Mouse (Mus musculus): ENCODE measurements at regions not wholly inside any gene's neighbourhood (a gene's known extent, or its start where the extent isn't known, plus 50 kb on each side); places are given as distances from the start of the nearest gene placed in this dataset.

- no peaks in the 10 kb centered on the region for H3K27me3 ChIP-seq (ENCODE audit: low read depth, poor library complexity, severe bottlenecking)
These were observed 174.0 kb downstream of the Pou4f1 start for GRCm38 (mm10) chr14:104293814-104294213.

GRCm38 (mm10) chr14:104293147-104293546 lies 174.7 kb downstream of the Pou4f1 start:
- no peaks in the 10 kb centered on the region for H3K36me3 ChIP-seq
- H3K4me1 ChIP-seq, result peaks cover 33% of the 10 kb centered on the region
- H3K4me3 ChIP-seq, result no peak overlapping the region
- H3K9me3 ChIP-seq (replicated peaks), result no peaks in the 10 kb centered on the region
- no peaks in the 10 kb centered on the region for H3K27me3 ChIP-seq (ENCODE audit: low read depth, poor library complexity, severe bottlenecking)
- no peak for DNase-seq (ENCODE audit: low spot score)
- no peak overlapping the region for H3K27ac ChIP-seq
- WGBS, result 92% methylated on average over 2 of the region's 2 CpGs

More at GRCm38 (mm10) chr14:104293814-104294213, 174.0 kb downstream of the Pou4f1 start:
- Histone ChIP-seq H3K4me3 (no peak overlapping the region), H3K27ac (no peak overlapping the region), H3K36me3 (no peaks in the 10 kb centered on the region), H3K4me1 (peaks cover 39% of the 10 kb centered on the region), H3K9me3 (replicated peaks) (no peaks in the 10 kb centered on the region)
- DNase-seq (ENCODE audit: low spot score), result no peak
- 75% methylated on average over 4 of the region's 4 CpGs for WGBS

DNA sequence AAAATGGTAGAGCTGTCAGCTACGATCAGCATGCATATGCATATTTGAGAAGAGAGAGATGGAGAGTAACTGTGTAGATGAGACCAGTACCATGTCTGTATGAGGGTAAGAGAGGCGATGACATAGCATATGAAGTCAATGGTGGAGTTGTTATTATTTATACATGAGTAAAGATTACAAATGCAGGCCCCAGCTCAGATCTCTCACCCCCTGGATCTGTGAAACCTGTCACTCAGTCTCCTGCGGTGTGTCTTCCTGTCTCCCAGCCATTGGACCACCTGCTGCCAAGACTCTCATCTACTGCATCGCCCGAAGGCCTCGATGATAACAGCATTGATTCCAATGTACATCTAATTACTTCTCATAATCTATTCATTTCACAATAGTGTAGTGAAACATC lies 187.4 kb downstream of the Pou4f1 start:
- Histone ChIP-seq H3K27ac (no peak overlapping the region), H3K9me3 (replicated peaks) (no peaks in the 10 kb centered on the region), H3K4me1 (no peaks in the 10 kb centered on the region), H3K4me3 (no peak overlapping the region), H3K27me3 (ENCODE audit: low read depth, poor library complexity, severe bottlenecking) (no peaks in the 10 kb centered on the region), H3K36me3 (no peaks in the 10 kb centered on the region)
- 89% methylated on average over 6 of the region's 6 CpGs for WGBS
- DNase-seq (ENCODE audit: low spot score), result no peak

- H3K27me3 ChIP-seq (ENCODE audit: low read depth, poor library complexity, severe bottlenecking), result no peaks in the 10 kb centered on the region
- H3K4me1 ChIP-seq, result no peaks in the 10 kb centered on the region
- H3K27ac ChIP-seq, result no peak overlapping the region
- DNase-seq (ENCODE audit: low spot score), result no peak
- no peaks in the 10 kb centered on the region for H3K36me3 ChIP-seq
- H3K9me3 ChIP-seq (replicated peaks), result no peaks in the 10 kb centered on the region
- H3K4me3 ChIP-seq, result no peak overlapping the region
- WGBS, result 82% methylated on average over 5 of the region's 5 CpGs
These were observed 187.9 kb downstream of the Pou4f1 start for GRCm38 (mm10) chr14:104279890-104280289.

DNA sequence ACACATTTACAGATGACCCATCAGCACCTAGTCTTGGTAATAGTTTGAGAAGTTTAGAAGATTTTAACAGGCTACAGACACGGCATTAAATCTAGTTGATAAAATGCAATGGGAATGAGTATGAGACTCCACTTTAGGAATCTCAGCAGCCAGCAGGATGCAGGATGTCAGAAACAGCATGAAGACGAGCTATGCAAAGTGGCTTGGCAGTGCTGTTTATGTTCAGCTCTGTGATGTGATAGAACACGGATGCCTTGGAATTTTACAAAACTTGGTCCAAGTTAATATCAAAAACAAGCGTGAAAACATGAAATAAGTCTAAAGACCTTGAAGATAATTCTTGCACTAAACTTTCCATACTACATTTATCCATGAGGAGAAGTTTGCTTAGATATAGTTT lies 193.0 kb downstream of the Pou4f1 start:
- Histone ChIP-seq H3K27ac (no peak overlapping the region), H3K4me3 (no peak overlapping the region), H3K36me3 (no peaks in the 10 kb centered on the region), H3K9me3 (replicated peaks) (no peaks in the 10 kb centered on the region), H3K4me1 (no peaks in the 10 kb centered on the region), H3K27me3 (ENCODE audit: low read depth, poor library complexity, severe bottlenecking) (no peaks in the 10 kb centered on the region)
- WGBS, result 86% methylated on average over 4 of the region's 4 CpGs
- no peak for DNase-seq (ENCODE audit: low spot score)

DNA sequence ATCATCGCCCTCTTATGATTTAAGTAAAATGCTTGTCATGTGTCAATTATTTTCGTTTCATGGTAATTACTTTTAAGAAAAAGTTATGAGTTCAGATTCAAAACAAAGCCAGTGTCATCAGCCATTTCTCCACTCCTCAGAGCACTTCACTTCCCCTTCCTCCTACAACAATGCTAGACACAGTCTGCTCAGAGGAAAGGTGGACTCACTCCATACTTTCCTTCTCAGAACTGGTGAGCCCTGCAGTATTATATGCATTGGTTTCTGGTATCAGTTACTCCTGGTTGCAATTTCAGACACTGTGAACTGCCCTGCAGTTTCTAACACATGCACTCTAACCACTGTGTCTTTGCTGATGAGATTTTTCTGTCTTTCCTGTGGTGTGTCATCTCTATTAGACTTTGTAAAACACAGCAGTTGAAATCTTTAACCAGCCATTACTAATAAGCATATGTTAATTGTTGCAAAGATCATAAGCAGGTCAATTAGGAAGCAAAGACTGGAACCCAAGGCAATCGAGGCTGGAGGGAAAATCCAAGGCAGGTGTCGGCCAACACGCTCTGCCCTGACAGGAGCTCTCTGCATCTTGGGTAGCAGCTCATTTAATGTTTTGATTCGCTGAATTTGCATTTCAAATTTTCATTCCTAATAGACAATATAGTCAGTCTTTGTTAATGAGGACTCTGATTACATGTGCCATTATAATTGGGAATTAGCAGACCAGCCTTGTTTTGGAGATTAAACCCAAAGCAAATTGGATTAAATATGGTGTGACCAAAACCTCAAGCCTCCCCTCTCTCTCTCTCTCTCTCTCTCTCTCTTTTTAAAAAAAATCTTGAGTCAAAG lies 202.7 kb downstream of the Pou4f1 start:
- Histone ChIP-seq H3K36me3 (no peaks in the 10 kb centered on the region), H3K27ac (no peak overlapping the region), H3K4me3 (no peak overlapping the region), H3K4me1 (no peaks in the 10 kb centered on the region), H3K9me3 (replicated peaks) (no peaks in the 10 kb centered on the region), H3K27me3 (ENCODE audit: low read depth, poor library complexity, severe bottlenecking) (no peaks in the 10 kb centered on the region)
- DNase-seq (ENCODE audit: low spot score), result no peak
- WGBS, result 81% methylated on average over 6 of the region's 6 CpGs

DNA sequence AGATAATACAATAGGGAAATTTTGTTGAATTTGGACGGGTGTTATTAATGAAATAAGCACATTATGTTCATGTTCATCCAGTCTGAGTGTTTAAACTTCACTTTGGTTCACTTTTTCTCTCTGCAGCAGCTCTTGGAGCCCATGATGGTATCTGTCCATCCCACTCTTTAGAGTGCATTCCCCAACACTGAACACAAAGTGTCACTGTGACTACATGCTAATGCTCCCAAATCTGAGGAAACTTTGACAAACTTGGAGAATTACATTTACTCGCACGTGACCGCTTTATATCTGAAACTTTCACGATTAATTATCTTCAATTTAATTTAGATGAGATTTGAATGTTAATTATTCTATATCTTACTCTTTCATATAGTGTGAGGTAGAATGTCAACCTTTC lies 250.8 kb downstream of the Pou4f1 start:
- H3K4me1 ChIP-seq, result no peaks in the 10 kb centered on the region
- no peak for DNase-seq (ENCODE audit: low spot score)
- no peak overlapping the region for H3K27ac ChIP-seq
- no peaks in the 10 kb centered on the region for H3K9me3 ChIP-seq (replicated peaks)
- WGBS, result 88% methylated on average over 5 of the region's 5 CpGs
- H3K27me3 ChIP-seq (ENCODE audit: low read depth, poor library complexity, severe bottlenecking), result no peaks in the 10 kb centered on the region
- H3K36me3 ChIP-seq, result no peaks in the 10 kb centered on the region
- H3K4me3 ChIP-seq, result no peak overlapping the region

DNA sequence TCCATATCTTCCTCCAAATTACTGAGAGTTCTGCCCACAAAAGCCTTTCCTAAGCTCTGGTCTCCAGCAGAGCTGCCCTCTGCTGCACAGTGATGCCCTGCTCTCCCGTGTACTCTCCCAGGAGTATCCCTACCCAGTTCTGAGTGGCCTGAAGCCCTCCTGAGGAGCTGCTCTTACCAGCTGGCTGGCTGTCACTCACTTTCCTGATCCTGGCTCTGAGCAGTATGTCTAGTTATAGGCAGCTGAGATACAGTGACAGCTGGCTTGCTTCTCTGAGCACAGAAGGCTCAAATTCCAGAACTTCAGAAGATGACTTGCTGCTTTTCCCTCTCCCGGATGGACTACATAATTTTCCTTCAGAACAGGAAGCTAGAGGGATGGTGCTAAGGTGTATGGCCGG lies 257.1 kb downstream of the Pou4f1 start:
- Histone ChIP-seq H3K4me1 (peaks cover 8% of the 10 kb centered on the region; the same call in 1 of the 2 replicates), H3K4me3 (no peak overlapping the region), H3K27ac (no peak overlapping the region), H3K27me3 (ENCODE audit: low read depth, poor library complexity, severe bottlenecking) (no peaks in the 10 kb centered on the region), H3K36me3 (no peaks in the 10 kb centered on the region), H3K9me3 (replicated peaks) (no peaks in the 10 kb centered on the region)
- 67% methylated on average over 3 of the region's 3 CpGs for WGBS
- no peak for DNase-seq (ENCODE audit: low spot score)

GRCm38 (mm10) chr14:104208855-104209254 lies 258.9 kb downstream of the Pou4f1 start:
- no peak overlapping the region for H3K4me3 ChIP-seq
- H3K27me3 ChIP-seq (ENCODE audit: low read depth, poor library complexity, severe bottlenecking), result no peaks in the 10 kb centered on the region
- peaks cover 8% of the 10 kb centered on the region; the same call in 1 of the 2 replicates for H3K4me1 ChIP-seq
- 83% methylated on average over 4 of the region's 4 CpGs for WGBS
- no peak for DNase-seq (ENCODE audit: low spot score)
- no peak overlapping the region for H3K27ac ChIP-seq
- H3K9me3 ChIP-seq (replicated peaks), result no peaks in the 10 kb centered on the region
- no peaks in the 10 kb centered on the region for H3K36me3 ChIP-seq

- H3K27me3 ChIP-seq (ENCODE audit: low read depth, poor library complexity, severe bottlenecking), result no peaks in the 10 kb centered on the region
- no peaks in the 10 kb centered on the region for H3K9me3 ChIP-seq (replicated peaks)
- peaks cover 8% of the 10 kb centered on the region; the same call in 1 of the 2 replicates for H3K4me1 ChIP-seq
- WGBS, result 83% methylated on average over 7 of the region's 7 CpGs
- H3K36me3 ChIP-seq, result no peaks in the 10 kb centered on the region
- no peak overlapping the region for H3K4me3 ChIP-seq
- no peak overlapping the region for H3K27ac ChIP-seq
- no peak for DNase-seq (ENCODE audit: low spot score)
These were observed 259.6 kb downstream of the Pou4f1 start for GRCm38 (mm10) chr14:104208040-104208816.

DNA sequence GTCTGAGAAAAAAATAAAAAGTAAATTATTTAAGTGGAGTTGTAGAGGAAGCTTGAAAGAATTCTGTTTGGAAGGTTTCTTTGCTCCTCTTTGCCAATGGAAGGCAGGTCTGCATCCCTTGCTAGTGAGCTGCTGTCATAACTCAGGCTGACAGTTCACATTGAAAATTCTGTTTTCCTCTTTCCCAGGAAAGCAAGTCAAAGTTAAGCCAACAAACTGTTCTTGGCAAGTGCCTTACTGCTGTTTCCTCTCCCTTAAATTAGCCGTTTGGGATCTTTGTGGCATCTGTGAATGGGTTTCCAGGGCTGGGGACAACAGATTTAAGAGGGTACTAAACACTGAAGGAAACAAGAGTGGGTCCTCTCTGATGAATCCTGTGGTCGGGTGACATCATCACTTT lies 261.2 kb downstream of the Pou4f1 start:
- Histone ChIP-seq H3K4me3 (no peak overlapping the region), H3K36me3 (no peaks in the 10 kb centered on the region), H3K27me3 (ENCODE audit: low read depth, poor library complexity, severe bottlenecking) (no peaks in the 10 kb centered on the region), H3K9me3 (replicated peaks) (no peaks in the 10 kb centered on the region), H3K27ac (no peak overlapping the region), H3K4me1 (peaks cover 8% of the 10 kb centered on the region; the same call in 1 of the 2 replicates)
- no peak for DNase-seq (ENCODE audit: low spot score)
- 61% methylated on average over 2 of the region's 2 CpGs for WGBS

- Histone ChIP-seq H3K9me3 (replicated peaks) (no peaks in the 10 kb centered on the region), H3K27ac (no peak overlapping the region), H3K4me3 (no peak overlapping the region), H3K4me1 (peaks cover 4% of the 10 kb centered on the region; the same call in 1 of the 2 replicates), H3K36me3 (no peaks in the 10 kb centered on the region), H3K27me3 (ENCODE audit: low read depth, poor library complexity, severe bottlenecking) (no peaks in the 10 kb centered on the region)
- WGBS, result 78% methylated on average over 17 of the region's 17 CpGs
- DNase-seq (ENCODE audit: low spot score), result no peak
These were observed 264.4 kb downstream of the Pou4f1 start for GRCm38 (mm10) chr14:104203239-104203986.

DNA sequence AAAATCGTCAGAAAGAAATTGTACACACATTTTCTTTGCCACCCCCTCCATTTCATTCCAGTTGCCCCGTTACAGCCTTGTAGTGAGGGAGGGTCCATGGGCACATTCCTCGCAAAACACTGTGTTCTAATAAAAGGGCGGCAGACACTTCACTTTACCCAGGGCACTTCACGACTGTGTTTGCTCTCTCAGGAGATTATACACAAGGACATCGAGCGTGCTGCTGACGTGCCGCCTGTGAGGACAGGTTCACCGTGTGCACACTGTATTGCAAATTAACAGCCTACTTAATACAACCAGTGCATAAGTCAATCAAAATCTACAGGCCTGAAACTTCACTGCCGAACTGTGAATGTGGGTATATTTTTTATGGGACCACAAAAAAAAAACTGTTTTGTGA lies 274.6 kb downstream of the Pou4f1 start:
- 86% methylated on average over 11 of the region's 11 CpGs for WGBS
- H3K9me3 ChIP-seq (replicated peaks), result no peaks in the 10 kb centered on the region
- H3K27me3 ChIP-seq (ENCODE audit: low read depth, poor library complexity, severe bottlenecking), result no peaks in the 10 kb centered on the region
- H3K27ac ChIP-seq, result no peak overlapping the region
- H3K4me1 ChIP-seq, result no peaks in the 10 kb centered on the region
- H3K36me3 ChIP-seq, result no peaks in the 10 kb centered on the region
- no peak overlapping the region for H3K4me3 ChIP-seq
- no peak for DNase-seq (ENCODE audit: low spot score)

Measured in limb, embryonic 10.5 days (tissue).